Mouse (Mus musculus) brown adipose tissue, adult 24 weeks (tissue): ENCODE data around the gene Lyg2. TPM values are rescaled to one million over a fixed set of nuclear protein-coding genes. Genes with fewer than 3 reads are reported as not detected.

Experiments used
- H3K27ac ChIP-seq: fragments of 200-500 bp; replicated peaks from 2 replicates; pipeline ENCODE4 v1.5.1; 2012; ENCODE audit warnings: low read depth, mild to moderate bottlenecking, low read length
- H3K4me1 ChIP-seq: fragments of 200-500 bp; 2 replicates; pipeline ENCODE4 v1.6.1; 2012; ENCODE audit warnings: low read length, mixed read lengths; ENCODE audit not compliant: control insufficient read depth, insufficient read depth, insufficient read length
- H3K4me3 ChIP-seq: fragments of 200-500 bp; 2 replicates; pipeline ENCODE4 v1.5.1; 2012; ENCODE audit warnings: low read depth, mild to moderate bottlenecking, low read length, moderate library complexity; ENCODE audit not compliant: insufficient read depth
- polyA plus RNA-seq: library from polyadenylated mRNA; stranded (reverse); fragments of >200 nt; gene quantifications from 2 replicates; pipeline ENCODE4 v1.2.4, GENCODE M21; 2012; ENCODE audit not compliant: missing spikeins, insufficient read depth, insufficient read length

Gene Lyg2
- not detected in 2 replicates for polyA plus RNA-seq

DNA sequence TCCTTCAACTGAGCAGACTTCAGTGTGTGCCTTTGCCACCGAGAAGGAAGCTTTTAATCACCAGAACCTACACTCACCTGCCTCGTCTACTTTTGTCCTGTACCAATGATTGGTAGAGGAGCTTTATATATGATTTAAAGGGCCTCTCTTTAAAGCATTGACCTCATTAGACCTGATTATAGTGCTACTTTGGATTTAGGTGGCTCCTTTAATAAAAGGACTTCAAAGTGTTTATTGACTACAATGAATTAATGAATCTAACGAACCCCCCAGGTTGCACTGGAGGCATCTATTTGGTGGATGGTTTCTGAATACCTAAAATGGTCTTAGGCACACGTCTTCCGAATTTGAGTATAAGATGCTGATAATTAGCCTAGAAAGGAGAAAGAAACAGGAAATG lies at the start of gene Lyg2:
Lyg2 (minus strand) TSS at position 101 of the 400 bp plus-strand sequence.
- H3K4me3 ChIP-seq, result no peak within 1 kb of the TSS
- no peak within 1 kb of the TSS for H3K27ac ChIP-seq
- no peaks in the 10 kb centered on the region for H3K4me1 ChIP-seq

DNA sequence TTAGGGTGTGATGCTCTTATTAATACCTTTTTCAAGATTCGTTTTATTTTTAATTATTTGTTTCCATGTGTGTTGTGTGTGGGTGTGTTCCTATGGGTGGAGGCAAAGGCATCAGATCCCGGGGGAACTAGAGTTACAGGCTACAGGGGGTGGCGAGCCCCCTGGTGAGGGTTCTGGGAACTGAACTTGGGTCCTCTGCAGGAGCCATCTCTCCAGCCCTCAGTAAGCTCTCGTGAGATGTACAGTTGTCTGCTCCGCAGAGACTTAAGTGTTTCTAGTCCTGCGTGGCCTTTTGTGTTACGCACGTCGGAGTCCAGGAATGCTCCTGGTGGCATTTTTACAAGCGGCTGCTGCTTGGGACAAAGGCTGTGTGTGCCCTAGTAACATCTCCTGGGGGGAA lies 49.3 kb upstream of the Lyg2 start:
- H3K27ac ChIP-seq, result no peak overlapping the region
- H3K4me3 ChIP-seq, result no peak overlapping the region
- H3K4me1 ChIP-seq, result no peaks in the 10 kb centered on the region

DNA sequence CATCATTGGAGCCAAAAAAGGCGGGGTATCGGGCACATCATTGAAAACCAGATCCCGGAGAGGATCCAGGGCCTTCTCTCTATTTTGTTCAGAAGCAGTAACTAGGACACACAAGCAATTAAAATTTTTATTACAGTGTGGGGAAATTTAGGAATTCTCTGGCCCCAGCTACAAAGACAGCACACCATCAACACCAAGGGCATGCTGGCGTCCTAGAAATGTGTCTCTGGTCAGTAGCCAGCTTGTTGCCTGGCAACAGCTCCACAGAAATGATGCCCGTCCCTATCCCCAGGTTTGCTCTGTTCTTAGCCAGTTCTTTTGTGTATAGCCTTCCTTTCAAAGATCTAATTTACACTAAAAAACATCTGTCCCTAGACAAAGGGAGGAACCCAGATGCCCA lies 43.2 kb upstream of the Lyg2 start:
- Histone ChIP-seq H3K4me1 (no peaks in the 10 kb centered on the region), H3K4me3 (no peak overlapping the region), H3K27ac (no peak overlapping the region)

DNA sequence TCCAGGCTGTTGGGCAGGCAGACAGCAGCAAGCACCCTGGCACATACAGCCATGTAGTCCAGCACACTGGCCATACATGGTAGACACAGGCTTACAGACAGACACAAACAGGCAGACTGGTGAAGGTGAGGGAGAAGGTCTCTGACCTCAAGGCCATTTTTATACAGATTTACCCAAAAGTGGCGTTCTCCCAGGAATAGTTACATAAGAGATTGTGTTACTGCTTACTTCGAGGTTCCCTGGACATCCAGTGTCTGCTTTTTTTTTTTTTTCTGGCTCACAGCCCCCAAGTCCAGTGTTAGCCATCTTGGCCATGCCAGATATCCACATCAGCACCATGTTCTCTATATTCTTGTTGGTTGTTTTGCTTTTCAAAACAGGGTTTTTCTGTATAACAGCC lies 42.2 kb upstream of the Lyg2 start:
- no peak overlapping the region for H3K4me3 ChIP-seq
- H3K27ac ChIP-seq, result no peak overlapping the region
- H3K4me1 ChIP-seq, result no peaks in the 10 kb centered on the region

DNA sequence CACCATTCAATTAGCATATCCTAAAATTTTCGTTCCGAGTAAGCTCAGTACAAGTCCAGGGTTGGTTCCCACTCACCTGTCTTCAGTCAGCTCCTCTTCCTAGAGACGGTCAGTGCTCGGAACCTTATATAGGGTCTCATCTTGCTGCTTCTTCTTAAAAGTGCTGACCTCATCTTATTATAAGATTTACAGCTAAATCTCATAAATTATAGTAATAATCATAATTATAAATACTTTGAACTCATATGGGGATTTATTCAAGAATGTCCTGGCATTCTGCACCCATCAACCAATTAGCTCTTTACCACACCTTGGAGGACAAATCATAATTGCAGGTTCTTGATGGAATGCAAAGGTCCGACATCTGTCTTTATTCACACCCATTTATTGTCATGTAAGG lies 41.4 kb upstream of the Lyg2 start, which contains the start of gene Lyg1:
Lyg1 (minus strand) TSS at position 101 of the 400 bp plus-strand sequence.
- no peaks in the 10 kb centered on the region for H3K4me1 ChIP-seq
- no peak within 1 kb of the TSS for H3K4me3 ChIP-seq
- H3K27ac ChIP-seq, result no peak within 1 kb of the TSS

DNA sequence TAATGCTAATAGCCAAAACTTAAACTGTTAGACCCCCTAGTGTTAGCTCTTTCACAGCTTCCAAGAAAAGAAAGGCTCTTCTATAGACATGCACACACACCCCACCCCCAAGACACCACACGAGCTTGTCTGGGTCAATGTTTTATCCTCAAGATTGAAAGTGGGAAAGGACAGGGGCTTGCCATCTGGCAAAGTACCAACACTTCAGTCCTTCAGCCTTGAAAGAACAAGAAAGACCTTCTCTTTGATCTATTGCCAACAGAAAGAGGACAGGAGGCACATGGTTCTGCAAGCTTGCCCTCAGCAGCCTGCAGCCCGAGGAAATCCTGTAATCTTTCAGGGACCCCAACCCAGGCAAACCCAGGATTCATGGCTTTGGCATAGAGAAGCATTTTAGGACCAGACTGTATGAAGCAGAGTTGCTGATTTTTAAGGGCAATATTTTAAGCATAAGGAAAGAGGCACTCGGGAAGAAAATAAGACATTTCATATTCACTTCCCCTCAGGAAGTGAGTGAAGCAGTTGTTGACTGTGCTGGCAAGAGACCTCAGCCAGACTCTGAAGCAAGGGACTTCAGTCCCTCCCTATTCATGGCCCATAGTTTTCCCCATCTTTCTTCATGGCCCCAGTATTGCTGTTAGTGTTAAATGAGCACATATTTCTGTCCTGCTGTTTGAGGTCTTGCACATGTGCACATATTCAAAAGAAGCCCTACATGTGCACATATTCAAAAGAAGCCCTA lies 40.6 kb upstream of the Lyg2 start:
- H3K4me1 ChIP-seq, result no peaks in the 10 kb centered on the region
- H3K27ac ChIP-seq, result no peak overlapping the region

DNA sequence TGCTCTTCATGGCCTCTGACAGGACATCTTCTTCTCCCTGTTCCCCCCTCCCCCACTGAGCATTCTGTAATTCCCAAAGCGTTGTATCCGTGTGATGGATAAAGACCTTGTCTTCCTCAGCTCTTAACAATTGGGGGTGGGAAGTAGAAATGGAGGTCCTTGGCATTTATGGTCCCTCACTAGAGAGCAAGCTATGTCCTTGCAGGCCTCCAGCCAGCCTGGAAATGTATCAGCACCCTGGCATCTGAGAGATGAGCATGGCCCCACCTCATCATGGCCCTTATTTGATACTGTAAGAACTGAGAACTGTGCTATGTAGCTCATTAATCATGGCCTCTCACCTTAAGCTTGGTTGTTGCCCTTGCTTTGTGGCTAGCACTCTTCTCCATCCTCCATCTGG lies 39.0 kb upstream of the Lyg2 start:
- Histone ChIP-seq H3K4me3 (no peak overlapping the region), H3K27ac (no peak overlapping the region), H3K4me1 (no peaks in the 10 kb centered on the region)

More for the DNA sequence above, 40.6 kb upstream of the Lyg2 start:
- no peak overlapping the region for H3K4me3 ChIP-seq

DNA sequence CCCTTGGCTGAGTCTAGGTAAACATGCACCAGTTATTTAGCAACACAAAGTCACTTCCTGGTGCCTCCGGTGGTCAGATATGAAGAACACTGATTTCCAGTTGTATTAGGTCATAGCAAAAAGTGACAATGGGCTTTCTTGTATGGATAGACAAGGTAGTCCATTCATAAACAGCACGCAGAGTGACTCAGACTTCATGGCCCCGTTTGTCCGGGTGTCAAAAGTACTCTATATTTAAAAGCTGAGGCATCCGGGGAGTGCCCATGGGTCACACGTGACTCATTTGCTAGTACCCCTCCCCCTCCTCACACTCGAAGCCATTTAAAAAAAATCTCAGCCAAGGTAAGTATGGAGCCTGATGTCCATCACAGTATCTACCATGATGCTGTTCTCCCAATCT lies 38.5 kb upstream of the Lyg2 start:
- Histone ChIP-seq H3K4me1 (no peaks in the 10 kb centered on the region), H3K27ac (no peak overlapping the region), H3K4me3 (no peak overlapping the region)

DNA sequence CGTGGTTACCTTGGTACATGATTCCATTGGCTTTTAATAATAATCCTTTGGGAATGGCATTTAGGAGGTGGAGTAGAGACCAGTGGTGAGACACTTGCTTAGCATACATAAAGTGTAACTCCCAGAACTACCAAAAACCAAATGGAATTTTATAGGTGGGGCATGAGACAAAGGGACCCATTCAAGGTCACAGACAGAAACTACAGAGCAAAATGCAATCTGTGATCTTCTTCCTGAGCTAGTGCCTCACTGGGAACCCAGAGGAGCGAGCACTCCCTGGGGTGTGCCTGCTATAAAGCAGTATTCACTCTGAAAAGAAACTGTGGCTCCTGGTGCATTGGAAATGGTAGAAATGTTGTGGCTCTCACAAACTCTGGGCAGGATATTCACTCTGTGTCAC lies 32.6 kb upstream of the Lyg2 start:
- Histone ChIP-seq H3K27ac (no peak overlapping the region), H3K4me3 (no peak overlapping the region), H3K4me1 (no peaks in the 10 kb centered on the region)

DNA sequence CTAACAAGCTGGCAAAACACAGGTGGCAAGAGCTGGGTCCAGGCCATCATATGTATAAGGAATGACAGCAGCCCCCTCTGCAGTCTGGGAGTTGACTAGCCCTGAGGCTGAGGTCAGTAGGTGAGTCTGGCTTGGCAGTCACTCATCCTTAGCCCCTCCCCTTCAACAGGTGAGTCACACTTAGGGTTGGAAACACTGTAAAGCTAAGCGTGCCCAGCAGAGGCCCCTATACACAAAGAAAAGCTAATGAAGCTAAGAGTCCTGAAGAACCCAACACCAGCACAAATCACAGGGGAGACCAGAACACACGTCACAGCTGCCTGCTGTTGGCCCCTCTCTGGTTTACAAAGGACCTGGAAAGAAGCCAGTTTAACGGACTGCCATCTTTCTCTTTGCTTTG lies 15.5 kb upstream of the Lyg2 start:
- Histone ChIP-seq H3K4me3 (no peak overlapping the region), H3K4me1 (no peaks in the 10 kb centered on the region), H3K27ac (no peak overlapping the region)

DNA sequence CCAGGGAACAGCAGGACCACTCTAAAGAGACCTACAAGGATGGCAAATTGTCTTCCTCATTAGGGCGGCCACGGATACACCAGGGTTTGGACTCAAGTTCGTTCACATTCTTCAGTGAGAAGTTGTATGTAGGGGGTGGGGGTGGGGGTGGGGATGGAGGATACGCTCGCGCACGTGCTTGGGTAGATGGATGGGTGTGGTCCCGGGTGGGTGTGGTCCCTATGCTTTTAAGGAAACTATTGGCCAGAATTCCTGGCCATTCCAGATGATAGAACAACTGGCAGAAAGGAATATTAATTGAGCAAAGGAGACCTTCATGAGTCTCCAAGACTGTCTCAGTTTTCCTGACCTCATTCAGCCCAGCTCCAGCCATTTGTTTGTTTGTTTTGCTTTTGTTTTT lies 9.7 kb upstream of the Lyg2 start:
- Histone ChIP-seq H3K4me1 (no peaks in the 10 kb centered on the region), H3K27ac (no peak overlapping the region), H3K4me3 (no peak overlapping the region)

DNA sequence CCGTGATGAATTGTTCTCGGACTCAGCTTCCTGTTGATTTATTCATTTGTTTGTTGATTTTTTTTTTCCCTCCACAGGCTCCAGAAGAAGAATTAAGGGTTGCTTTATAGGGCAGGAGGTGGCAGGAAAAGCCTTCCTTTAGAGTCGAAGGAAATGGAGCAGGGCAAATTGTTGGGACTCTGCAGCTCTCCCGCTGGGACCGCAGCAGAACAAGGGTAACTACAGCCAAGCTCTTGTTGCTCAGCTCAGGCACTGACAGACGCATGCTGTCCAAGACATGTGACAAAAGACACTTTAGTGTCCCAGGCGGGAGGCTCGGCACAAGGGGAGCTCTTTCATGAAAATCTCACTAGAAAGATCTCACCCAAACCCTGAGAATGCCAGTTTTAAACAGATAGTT lies 6.2 kb upstream of the Lyg2 start:
- H3K27ac ChIP-seq, result no peak overlapping the region
- no peaks in the 10 kb centered on the region for H3K4me1 ChIP-seq
- H3K4me3 ChIP-seq, result no peak overlapping the region

DNA sequence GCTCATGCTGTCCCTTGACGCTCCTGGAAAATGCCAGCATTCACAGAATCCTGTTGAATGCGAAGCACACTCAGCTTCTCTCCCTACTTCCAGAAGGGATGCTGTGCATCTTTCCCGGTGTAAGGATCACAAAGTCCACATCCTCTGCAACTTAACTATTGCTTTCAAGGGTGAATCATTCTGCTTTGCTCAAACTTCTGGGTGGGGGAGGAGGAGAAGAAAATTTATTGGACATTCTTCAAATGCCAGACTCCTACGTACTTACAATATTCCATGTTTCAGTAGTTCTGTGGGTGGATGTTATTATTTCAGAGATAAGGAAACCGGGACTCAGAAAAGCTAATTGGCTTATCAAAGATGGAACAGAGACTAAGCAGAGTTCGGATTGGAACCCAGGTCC lies 1.8 kb upstream of the Lyg2 start:
- Histone ChIP-seq H3K27ac (no peak overlapping the region), H3K4me3 (no peak overlapping the region), H3K4me1 (no peaks in the 10 kb centered on the region)

DNA sequence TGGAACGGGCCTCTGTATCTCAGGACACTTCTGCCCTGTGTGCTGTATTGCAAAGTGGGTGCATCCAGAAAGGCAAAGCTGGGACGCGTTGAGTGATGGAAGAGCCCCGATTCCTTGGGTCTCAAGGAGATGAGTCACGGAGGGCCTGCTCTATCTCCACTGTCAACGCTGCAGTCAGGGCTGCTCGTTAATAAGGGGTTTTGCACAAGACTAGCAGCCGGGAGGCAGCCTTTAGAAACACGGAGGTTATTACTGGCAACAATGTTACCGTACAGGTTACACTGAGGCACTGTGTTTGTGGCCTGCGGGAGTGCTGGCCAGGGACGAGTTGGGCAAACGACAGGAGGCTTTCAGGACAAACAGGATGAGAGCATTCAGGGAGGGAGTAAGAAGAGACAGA lies 1.4 kb upstream of the Lyg2 start:
- Histone ChIP-seq H3K4me3 (no peak overlapping the region), H3K27ac (no peak overlapping the region), H3K4me1 (no peaks in the 10 kb centered on the region)

DNA sequence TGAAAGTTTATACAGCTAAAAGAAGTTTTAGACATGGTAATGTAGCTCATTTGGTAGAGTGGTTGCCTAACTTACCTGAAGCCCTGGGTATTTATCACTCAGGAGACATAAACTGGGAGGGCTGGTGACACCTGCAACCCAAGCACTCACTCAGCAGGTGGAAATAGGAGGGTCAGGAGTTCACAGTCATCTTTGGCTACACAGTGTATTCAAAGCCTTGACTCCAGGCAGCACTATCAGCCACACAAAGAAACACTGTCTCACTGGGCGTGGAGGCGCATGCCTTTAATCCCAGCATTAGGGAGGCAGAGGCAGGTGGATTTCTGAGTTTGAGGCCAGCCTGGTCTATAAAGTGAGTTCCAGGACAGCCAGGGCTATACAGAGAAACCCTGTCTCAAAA lies 3.5 kb downstream of the Lyg2 start:
- H3K4me3 ChIP-seq, result no peak overlapping the region
- no peak overlapping the region for H3K27ac ChIP-seq
- no peaks in the 10 kb centered on the region for H3K4me1 ChIP-seq

DNA sequence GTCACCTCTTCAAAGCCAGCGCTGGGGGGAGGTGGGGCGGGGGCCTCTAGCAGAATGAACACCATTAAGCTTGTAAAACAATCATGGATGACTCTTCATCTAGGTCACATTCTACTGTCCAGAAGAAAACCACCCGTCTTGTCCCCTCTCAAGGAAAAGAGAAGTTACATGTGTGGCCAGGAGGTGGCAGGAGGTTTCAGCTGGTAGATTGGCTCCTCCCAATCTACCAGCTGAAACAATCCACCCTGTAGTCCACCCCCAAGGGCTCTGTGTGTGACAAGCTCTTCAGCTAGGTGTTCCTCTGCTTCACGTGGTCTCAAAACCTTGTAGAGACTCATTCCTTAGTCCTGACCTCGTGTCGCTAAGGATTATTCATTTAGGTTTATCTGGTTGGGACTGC lies 13.1 kb downstream of the Lyg2 start:
- H3K4me3 ChIP-seq, result no peak overlapping the region
- no peak overlapping the region for H3K27ac ChIP-seq
- no peaks in the 10 kb centered on the region for H3K4me1 ChIP-seq
